Comparison of ENCODE assay signal across 10 mouse cellular contexts in the genomic region with DNA sequence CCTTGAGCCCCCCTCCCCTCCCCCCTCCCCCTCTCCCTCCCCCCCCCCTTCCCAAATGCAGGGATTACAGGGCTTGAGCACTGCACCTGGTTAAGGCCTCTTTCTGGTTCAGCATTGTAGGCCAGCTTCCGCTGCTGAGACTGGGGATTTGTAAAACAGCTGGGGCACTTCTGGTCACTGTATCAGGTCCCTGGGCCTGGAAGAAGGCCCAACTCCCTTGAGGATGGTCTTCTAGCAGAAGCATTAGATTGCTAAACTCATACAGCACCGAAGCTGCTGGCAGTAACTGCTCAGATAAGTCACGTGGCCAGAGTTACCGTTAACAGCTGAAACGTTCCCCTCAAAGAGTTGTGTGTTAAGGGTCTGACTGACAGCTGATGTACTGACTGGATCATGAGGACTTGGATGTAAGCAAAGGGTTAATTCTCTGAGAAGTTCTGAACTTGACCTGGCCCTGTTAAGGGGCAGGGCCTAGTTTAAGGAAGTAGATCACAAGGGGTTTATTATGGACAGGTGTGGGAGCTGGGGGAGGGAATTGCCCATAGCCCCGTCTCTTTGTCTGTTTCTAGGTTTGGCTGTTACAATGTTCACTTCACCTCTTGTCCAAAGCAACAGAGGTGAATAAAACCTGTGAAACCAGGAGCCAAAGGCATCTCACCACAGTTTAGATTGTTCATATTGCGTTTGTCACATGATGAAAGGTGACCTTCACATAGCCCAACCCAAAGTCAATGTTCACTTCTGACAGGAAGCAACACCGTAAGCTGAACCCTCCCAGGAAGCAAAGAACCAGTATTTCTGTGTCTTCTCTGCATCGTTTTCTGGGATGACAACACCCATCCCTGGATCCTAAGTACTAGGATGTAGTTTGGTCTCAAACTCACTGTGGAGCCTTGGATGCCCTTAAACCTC. TPM values are rescaled to one million over a fixed set of nuclear protein-coding genes. Genes with fewer than 3 reads are reported as not detected.
DNase-seq lines count a peak whose midpoint lies in the region; ATAC-seq and TF ChIP-seq lines count a peak whose summit lies in the region.
"Had no signal": no experiment of that assay in that cellular context is flagged by ENCODE, and none has a peak within 500 bp of the region (broad histone marks: within the 10 kb centered on the region; RNA-seq: fewer than 3 reads in every experiment).

No protein-coding gene starts in this region.

- no peaks in the 10 kb centered on the region for H3K9me3 ChIP-seq in limb, embryonic 14.5 days (ENCODE audit: control insufficient read depth, low read length)
- H3K9me3 ChIP-seq in liver, embryonic 11.5 days (ENCODE audit: control insufficient read depth, low read length): no peaks in the 10 kb centered on the region
- H3K9me3 ChIP-seq: hindbrain, embryonic 13.5 days had no signal

- H3K27me3 ChIP-seq in kidney, adult 2 months (replicated peaks; ENCODE audit: control insufficient read depth, insufficient read depth, low read length): no peaks in the 10 kb centered on the region
- no peaks in the 10 kb centered on the region for H3K27me3 ChIP-seq in limb, embryonic 14.5 days (ENCODE audit: control insufficient read depth, insufficient read depth, low read length)
- H3K27me3 ChIP-seq in liver, embryonic 11.5 days (replicated peaks; ENCODE audit: control insufficient read depth, insufficient read depth, low read length): peaks cover 30% of the 10 kb centered on the region
- H3K27me3 ChIP-seq: hindbrain, embryonic 13.5 days had no signal

- no peaks in the 10 kb centered on the region for H3K4me1 ChIP-seq in kidney, adult 2 months (ENCODE audit: control insufficient read depth, insufficient read depth, low read length)
- H3K4me1 ChIP-seq in limb, embryonic 14.5 days (ENCODE audit: control insufficient read depth, insufficient read depth, low read length): peaks cover 41% of the 10 kb centered on the region
- H3K4me1 ChIP-seq in liver, embryonic 11.5 days (replicated peaks; ENCODE audit: control insufficient read depth, insufficient read depth, low read length): peaks cover 6% of the 10 kb centered on the region; the same call in 1 of the 2 replicates

- ATAC-seq in limb, embryonic 14.5 days (ENCODE audit: low FRiP score, low read depth): peak; percentile 68; the same call in 1 of the 2 replicates
- ATAC-seq in liver, embryonic 11.5 days (replicated peaks; ENCODE audit: low FRiP score): no peak

- intact Hi-C loops in gastrocnemius, postnatal 14 days (cut with DNase I; ENCODE audit: low total_unique reads): no loop called here
- intact Hi-C loops in left cerebral cortex, postnatal 4 days (cut with DNase I): no loop called here

- no peak overlapping the region for H3K27ac ChIP-seq in kidney, adult 2 months (ENCODE audit: insufficient read depth, low read depth, low read length)
- H3K27ac ChIP-seq in limb, embryonic 14.5 days (replicated peaks; ENCODE audit: low read depth, low read length): peak overlapping the region; percentile 39; the same call in 1 of the 2 replicates
- no peak overlapping the region for H3K27ac ChIP-seq in liver, embryonic 11.5 days (ENCODE audit: low read depth, low read length)

- H3K4me2 ChIP-seq in limb, embryonic 14.5 days (replicated peaks; ENCODE audit: low read depth, low read length, severe bottlenecking): no peak overlapping the region
- H3K4me2 ChIP-seq in liver, embryonic 11.5 days: no peak overlapping the region
- H3K4me2 ChIP-seq: hindbrain, embryonic 13.5 days had no signal

- no peak overlapping the region for H3K9ac ChIP-seq in limb, embryonic 14.5 days (ENCODE audit: low read depth, low read length, severe bottlenecking)
- no peak overlapping the region for H3K9ac ChIP-seq in liver, embryonic 11.5 days (ENCODE audit: low read depth, low read length)
- H3K9ac ChIP-seq: hindbrain, embryonic 13.5 days had no signal

- no peaks in the 10 kb centered on the region for H3K36me3 ChIP-seq in kidney, adult 2 months (ENCODE audit: control insufficient read depth, insufficient read depth, low read length)
- no peaks in the 10 kb centered on the region for H3K36me3 ChIP-seq in limb, embryonic 14.5 days (ENCODE audit: control insufficient read depth, insufficient read depth, low read length)
- H3K36me3 ChIP-seq in liver, embryonic 11.5 days (ENCODE audit: control insufficient read depth, insufficient read depth, low read length): no peaks in the 10 kb centered on the region
- H3K36me3 ChIP-seq: hindbrain, embryonic 13.5 days had no signal

- no peak for TF ChIP-seq CTCF in kidney, adult 2 months (conservative IDR thresholded peaks at IDR 0.05; ENCODE audit: insufficient read depth, insufficient read length, low read depth, low read length)

- H3K4me3 ChIP-seq in kidney, adult 2 months (ENCODE audit: insufficient read depth, low read depth, low read length): no peak overlapping the region
- H3K4me3 ChIP-seq in limb, embryonic 14.5 days (replicated peaks; ENCODE audit: low read length): no peak overlapping the region
- H3K4me3 ChIP-seq in liver, embryonic 11.5 days (ENCODE audit: low read depth, low read length): no peak overlapping the region
- H3K4me3 ChIP-seq: hindbrain, embryonic 13.5 days had no signal

- WGBS in kidney, adult 2 months: 69% methylated on average over 9 of the region's 9 CpGs
- WGBS in limb, embryonic 14.5 days: 33% methylated on average over 9 of the region's 9 CpGs
- 51% methylated on average over 9 of the region's 9 CpGs for WGBS in liver, embryonic 11.5 days

- peak; percentile 14 for DNase-seq in kidney, adult 2 months
- no peak for DNase-seq in kidney, postnatal 25 days
- DNase-seq in MN1 (ENCODE audit: low spot score): peak; percentile 14
- peak; percentile 59 for DNase-seq in gastrocnemius, postnatal 14 days
- DNase-seq in limb, embryonic 14.5 days (ENCODE audit: low spot score): peak; percentile 81
- DNase-seq in liver, embryonic 11.5 days (ENCODE audit: low spot score): no peak
- DNase-seq in right cerebral cortex, postnatal 25 days: no peak
- no peak for DNase-seq in left cerebral cortex, postnatal 4 days
- DNase-seq: cerebellum, postnatal 36 days had no signal

- no peak for TF ChIP-seq POLR2A in kidney, adult 2 months (IDR thresholded peaks at IDR 0.05; ENCODE audit: low read depth, low read length)
- no peak for TF ChIP-seq POLR2A in limb, embryonic 14.5 days (IDR thresholded peaks at IDR 0.05; ENCODE audit: borderline replicate concordance, extremely low read depth, insufficient read depth, insufficient read length)

RNA-seq across cellular contexts. Expression of a gene that starts 23.7 kb away (rescaled TPM):
- polyA plus RNA-seq in kidney, adult 2 months (2012; rRNA removed): 37.7 and 40.5 TPM in 2 replicates
- 10 to 100 TPM; 19.4 to 25.0 TPM for total RNA-seq in gastrocnemius, postnatal 14 days (2021)
- polyA plus RNA-seq in limb, embryonic 14.5 days (2012; rRNA removed): 58.9 and 67.7 TPM in 2 replicates
- 52.7 and 66.6 TPM in 2 replicates for polyA plus RNA-seq in limb, embryonic 14.5 days (2014; fragmentation: Nextera tagmentation; extraction: Ambion mirVana)
- 17.4 and 18.8 TPM in 2 replicates for polyA plus RNA-seq in liver, embryonic 11.5 days (2014; fragmentation: Nextera tagmentation; extraction: Ambion mirVana)
- total RNA-seq in left cerebral cortex, postnatal 4 days (2021): 10 to 100 TPM; 42.3 to 45.5 TPM

Comparison
In these comparisons a context has a peak if more than half of its experiments do, and no peak if none do; other contexts are left out.
1. DNase-seq: peak in kidney, adult 2 months (single experiment), MN1 (single experiment), gastrocnemius, postnatal 14 days (single experiment) and limb, embryonic 14.5 days (single experiment); none in kidney, postnatal 25 days (0 of 2), liver, embryonic 11.5 days (single experiment), right cerebral cortex, postnatal 25 days (single experiment) and left cerebral cortex, postnatal 4 days (single experiment).